Mouse (Mus musculus) CH12F3 (cell line): ENCODE measurements around the gene Ccdc85a.
"Not testable (repeated sequence)": the region's sequence is repeated elsewhere in the genome, so short reads cannot be mapped to it uniquely, and the experiment has no call there.

ENCODE experiments used
- in situ Hi-C: fragments of 300-500 bp; cut with MboI; formaldehyde crosslinking; loops from 2 replicates; pipeline ENCODE4 v1.14.3; 2020; ENCODE audit warnings: low sequenced_read_pairs

Ccdc85a gene

GRCm38 (mm10) chr11:28439877-28440276 is 144.2 kb downstream of the Ccdc85a start:
- in situ Hi-C loops: no loop called here

GRCm38 (mm10) chr11:28422451-28423231 is 161.5 kb downstream of the Ccdc85a start:
- in situ Hi-C loops: no loop called here

GRCm38 (mm10) chr11:28415841-28416240 is 168.3 kb downstream of the Ccdc85a start:
- in situ Hi-C loops: no loop called here

GRCm38 (mm10) chr11:28409880-28410279 is 174.2 kb downstream of the Ccdc85a start:
- in situ Hi-C loops: not testable (repeated sequence)

- in situ Hi-C loops: no loop called here
These were observed 187.0 kb downstream of the Ccdc85a start for GRCm38 (mm10) chr11:28397166-28397565.

GRCm38 (mm10) chr11:28375891-28376290 is 208.2 kb downstream of the Ccdc85a start:
- in situ Hi-C loops: no loop called here

GRCm38 (mm10) chr11:28374636-28375035 is 209.5 kb downstream of the Ccdc85a start:
- in situ Hi-C loops: no loop called here

- in situ Hi-C loops: not testable (repeated sequence)
These were observed 212.7 kb downstream of the Ccdc85a start for GRCm38 (mm10) chr11:28371381-28371780.

GRCm38 (mm10) chr11:28365929-28366244 is 218.2 kb downstream of the Ccdc85a start:
- in situ Hi-C loops: no loop called here

GRCm38 (mm10) chr11:28365209-28365928 is 218.8 kb downstream of the Ccdc85a start:
- in situ Hi-C loops: no loop called here

- in situ Hi-C loops: no loop called here
These were observed 240.7 kb downstream of the Ccdc85a start for GRCm38 (mm10) chr11:28343465-28343864.

GRCm38 (mm10) chr11:28341887-28342286 is 242.2 kb downstream of the Ccdc85a start:
- in situ Hi-C loops: no loop called here

- in situ Hi-C loops: not testable (repeated sequence)
These were observed 244.6 kb downstream of the Ccdc85a start, which contains the start of gene Gm6685 for GRCm38 (mm10) chr11:28339224-28340150. Gene Gm6685 (minus strand): TSS chr11:28339867.
